Mouse (Mus musculus): ENCODE results near the gene Krba1. TPM values are rescaled to one million over a fixed set of nuclear protein-coding genes. Genes with fewer than 3 reads are reported as not detected.

Gene Krba1
- polyA plus RNA-seq, 1 experiment: 10.6 TPM

- Histone ChIP-seq H3K4me1 (ENCODE audit: control insufficient read depth, insufficient read depth, insufficient read length) (peaks cover 5% of the 10 kb centered on the region; the same call in 1 of the 2 replicates), H3K27me3 (ENCODE audit: control insufficient read depth, insufficient read depth, low read length) (no peaks in the 10 kb centered on the region; the same call in 1 of the 2 replicates), H3K27ac (ENCODE audit: insufficient read depth, low read length) (no peak overlapping the region), H3K36me3 (ENCODE audit: control insufficient read depth, insufficient read depth, low read length) (peaks cover 11% of the 10 kb centered on the region), H3K4me3 (ENCODE audit: extremely low read depth, insufficient read depth, insufficient read length) (no peak overlapping the region)
- no peak for DNase-seq (ENCODE audit: low read depth in 1 of 2, low spot score in 2 of 2)
- TF ChIP-seq POLR2A (IDR thresholded peaks at IDR 0.05; ENCODE audit: low read depth, low read length): no peak
- no peak for TF ChIP-seq CTCF (IDR thresholded peaks at IDR 0.05; ENCODE audit: extremely low read depth, insufficient read depth, insufficient read length, insufficient replicate concordance)
These were observed 44.3 kb downstream of the Krba1 start for GRCm38 (mm10) chr6:48439654-48440053.

GRCm38 (mm10) chr6:48440306-48441014 lies 45.1 kb downstream of the Krba1 start:
- TF ChIP-seq CTCF (IDR thresholded peaks at IDR 0.05; ENCODE audit: extremely low read depth, insufficient read depth, insufficient read length, insufficient replicate concordance) (no peak), POLR2A (IDR thresholded peaks at IDR 0.05; ENCODE audit: low read depth, low read length) (no peak)
- H3K36me3 ChIP-seq (ENCODE audit: control insufficient read depth, insufficient read depth, low read length): peaks cover 11% of the 10 kb centered on the region
- H3K4me1 ChIP-seq (ENCODE audit: control insufficient read depth, insufficient read depth, insufficient read length): peaks cover 5% of the 10 kb centered on the region; the same call in 1 of the 2 replicates
- 60% methylated on average over 12 of the region's 14 CpGs for WGBS
- no peak for DNase-seq (ENCODE audit: low read depth in 1 of 2, low spot score in 2 of 2)
- no peak overlapping the region for H3K4me3 ChIP-seq (ENCODE audit: extremely low read depth, insufficient read depth, insufficient read length)
- H3K27me3 ChIP-seq (ENCODE audit: control insufficient read depth, insufficient read depth, low read length): no peaks in the 10 kb centered on the region; the same call in 1 of the 2 replicates
- H3K27ac ChIP-seq (ENCODE audit: insufficient read depth, low read length): no peak overlapping the region

GRCm38 (mm10) chr6:48443592-48444309 lies 48.4 kb downstream of the Krba1 start:
- peaks cover 4% of the 10 kb centered on the region; the same call in 1 of the 2 replicates for H3K36me3 ChIP-seq (ENCODE audit: control insufficient read depth, insufficient read depth, low read length)
- 6% methylated on average over 19 of the region's 19 CpGs for WGBS
- DNase-seq (ENCODE audit: low read depth in 1 of 2, low spot score in 2 of 2): peak; percentile 73 to 91
- H3K27me3 ChIP-seq (ENCODE audit: control insufficient read depth, insufficient read depth, low read length): no peaks in the 10 kb centered on the region; the same call in 1 of the 2 replicates
- H3K4me1 ChIP-seq (ENCODE audit: control insufficient read depth, insufficient read depth, insufficient read length): peaks cover 5% of the 10 kb centered on the region; the same call in 1 of the 2 replicates
- H3K27ac ChIP-seq (ENCODE audit: insufficient read depth, low read length): peak overlapping the region; percentile 67
- H3K4me3 ChIP-seq (ENCODE audit: extremely low read depth, insufficient read depth, insufficient read length): peak overlapping the region; percentile 76
- TF ChIP-seq POLR2A (IDR thresholded peaks at IDR 0.05; ENCODE audit: low read depth, low read length) (no peak), CTCF (IDR thresholded peaks at IDR 0.05; ENCODE audit: extremely low read depth, insufficient read depth, insufficient read length, insufficient replicate concordance) (no peak)

- Histone ChIP-seq H3K4me3 (ENCODE audit: extremely low read depth, insufficient read depth, insufficient read length) (peak overlapping the region; percentile 76), H3K4me1 (ENCODE audit: control insufficient read depth, insufficient read depth, insufficient read length) (peaks cover 5% of the 10 kb centered on the region; the same call in 1 of the 2 replicates), H3K36me3 (ENCODE audit: control insufficient read depth, insufficient read depth, low read length) (0 out of 2 replicates have a peak, but pooled peaks cover 2% of the 10 kb centered on the region), H3K27ac (ENCODE audit: insufficient read depth, low read length) (peak overlapping the region; percentile 70), H3K27me3 (ENCODE audit: control insufficient read depth, insufficient read depth, low read length) (no peaks in the 10 kb centered on the region; the same call in 1 of the 2 replicates)
- WGBS: 2% methylated on average over 32 of the region's 34 CpGs
- peak in 1 of 2 experiments; percentile 29 for DNase-seq (ENCODE audit: low read depth in 1 of 2, low spot score in 2 of 2)
- TF ChIP-seq CTCF (IDR thresholded peaks at IDR 0.05; ENCODE audit: extremely low read depth, insufficient read depth, insufficient read length, insufficient replicate concordance) (no peak), POLR2A (IDR thresholded peaks at IDR 0.05; ENCODE audit: low read depth, low read length) (no peak)
These were observed 49.2 kb downstream of the Krba1 start for GRCm38 (mm10) chr6:48444310-48445180.

- H3K4me3 ChIP-seq (ENCODE audit: extremely low read depth, insufficient read depth, insufficient read length): peak within 1 kb of the TSS; percentile 76
- H3K4me1 ChIP-seq (ENCODE audit: control insufficient read depth, insufficient read depth, insufficient read length): peaks cover 5% of the 10 kb centered on the region; the same call in 1 of the 2 replicates
- peak within 1 kb of the TSS; percentile 70 for H3K27ac ChIP-seq (ENCODE audit: insufficient read depth, low read length)
- no peaks in the 10 kb centered on the region; the same call in 1 of the 2 replicates for H3K27me3 ChIP-seq (ENCODE audit: control insufficient read depth, insufficient read depth, low read length)
- 2% methylated on average over 64 of the region's 65 CpGs for WGBS
- no peak for TF ChIP-seq CTCF (IDR thresholded peaks at IDR 0.05; ENCODE audit: extremely low read depth, insufficient read depth, insufficient read length, insufficient replicate concordance)
- TF ChIP-seq POLR2A (IDR thresholded peaks at IDR 0.05; ENCODE audit: low read depth, low read length): no peak
- 0 out of 2 replicates have a peak, but pooled peaks cover 2% of the 10 kb centered on the region for H3K36me3 ChIP-seq (ENCODE audit: control insufficient read depth, insufficient read depth, low read length)
- DNase-seq (ENCODE audit: low read depth in 1 of 2, low spot score in 2 of 2): peak in 1 of 2 experiments; percentile 34
These were observed 50.1 kb downstream of the Krba1 start, which contains the start of gene Zfp467 for GRCm38 (mm10) chr6:48445181-48446101. Zfp467 (minus strand) TSS chr6:48445825.

All from spleen, adult 2 months (tissue).